In genomic region chr7:123370700-123371099, GRCm38 (mm10) we compare ENCODE assay signal across 8 mouse cellular contexts. TPM values are rescaled to one million over a fixed set of nuclear protein-coding genes. Genes with fewer than 3 reads are reported as not detected.
DNase-seq lines count a peak whose midpoint lies in the region; ATAC-seq and TF ChIP-seq lines count a peak whose summit lies in the region.

No protein-coding gene starts in this region.

- no peak for TF ChIP-seq CTCF in lung, adult 2 months (IDR thresholded peaks at IDR 0.05; ENCODE audit: insufficient read depth, low read length)
- TF ChIP-seq CTCF in intestine, postnatal 0 days (IDR thresholded peaks at IDR 0.05; ENCODE audit: low read depth): no peak

- ATAC-seq in embryonic facial prominence, embryonic 14.5 days (ENCODE audit: low read depth): no peak
- no peak for ATAC-seq in intestine, postnatal 0 days
- no peak for ATAC-seq in neural tube, embryonic 15.5 days (ENCODE audit: low FRiP score)

- H3K36me3 ChIP-seq in embryonic facial prominence, embryonic 14.5 days (ENCODE audit: control insufficient read depth, insufficient read depth, low read length): no peaks in the 10 kb centered on the region
- no peaks in the 10 kb centered on the region for H3K36me3 ChIP-seq in intestine, postnatal 0 days (ENCODE audit: control insufficient read depth, insufficient read depth)
- H3K36me3 ChIP-seq in neural tube, embryonic 15.5 days: no peaks in the 10 kb centered on the region

- TF ChIP-seq POLR2A in lung, adult 2 months (IDR thresholded peaks at IDR 0.05; ENCODE audit: borderline replicate concordance, extremely low read depth, low read depth, low read length): no peak

- intact Hi-C loops in left cerebral cortex, postnatal 25 days (cut with DNase I): no loop called here

- 58% methylated on average over 9 of the region's 9 CpGs for WGBS in lung, adult 2 months
- WGBS in embryonic facial prominence, embryonic 14.5 days: 49% methylated on average over 9 of the region's 9 CpGs
- 50% methylated on average over 9 of the region's 9 CpGs for WGBS in intestine, postnatal 0 days
- WGBS in neural tube, embryonic 15.5 days: 37% methylated on average over 9 of the region's 9 CpGs

- H3K4me3 ChIP-seq in lung, adult 2 months (replicated peaks; ENCODE audit: extremely low read depth, low read depth, low read length): peak overlapping the region; percentile 72
- H3K4me3 ChIP-seq in embryonic facial prominence, embryonic 14.5 days (ENCODE audit: low read depth, low read length): peak overlapping the region; percentile 85
- H3K4me3 ChIP-seq in intestine, postnatal 0 days (ENCODE audit: low read depth, low read length): peak overlapping the region; percentile 90
- peak overlapping the region; percentile 86 for H3K4me3 ChIP-seq in neural tube, embryonic 15.5 days (replicated peaks)

- no peak for DNase-seq in lung, adult 2 months
- no peak for DNase-seq in lung, postnatal 10 days
- DNase-seq in embryonic facial prominence, embryonic 14.5 days (ENCODE audit: low spot score): no peak
- no peak for DNase-seq in adrenal gland, adult 18-20 months (ENCODE audit: low spot score in 2 of 2)
- DNase-seq in left cerebral cortex, postnatal 25 days (ENCODE audit: low spot score in 2 of 2): no peak
- no peak for DNase-seq in right cerebral cortex, postnatal 25 days

- peak overlapping the region; percentile 86 for H3K4me2 ChIP-seq in embryonic facial prominence, embryonic 14.5 days (ENCODE audit: low read depth, low read length)
- peak overlapping the region; percentile 92 for H3K4me2 ChIP-seq in intestine, postnatal 0 days (replicated peaks; ENCODE audit: low read depth)
- H3K4me2 ChIP-seq in neural tube, embryonic 15.5 days: peak overlapping the region; percentile 87

- no peak overlapping the region for H3K27ac ChIP-seq in embryonic facial prominence, embryonic 14.5 days (replicated peaks; ENCODE audit: low read depth, low read length)
- H3K27ac ChIP-seq in intestine, postnatal 0 days (ENCODE audit: low read depth, low read length): peak overlapping the region; percentile 92
- peak overlapping the region; percentile 88 for H3K27ac ChIP-seq in neural tube, embryonic 15.5 days (replicated peaks)

- H3K9me3 ChIP-seq in embryonic facial prominence, embryonic 14.5 days (ENCODE audit: control insufficient read depth, low read length): no peaks in the 10 kb centered on the region
- no peaks in the 10 kb centered on the region for H3K9me3 ChIP-seq in intestine, postnatal 0 days (ENCODE audit: control insufficient read depth)
- H3K9me3 ChIP-seq in neural tube, embryonic 15.5 days (replicated peaks): no peaks in the 10 kb centered on the region

- no peaks in the 10 kb centered on the region for H3K27me3 ChIP-seq in embryonic facial prominence, embryonic 14.5 days (replicated peaks; ENCODE audit: control insufficient read depth, insufficient read depth, low read length)
- no peaks in the 10 kb centered on the region for H3K27me3 ChIP-seq in intestine, postnatal 0 days (replicated peaks; ENCODE audit: control insufficient read depth, insufficient read depth, low read length)
- H3K27me3 ChIP-seq in neural tube, embryonic 15.5 days (replicated peaks): no peaks in the 10 kb centered on the region

- peaks cover 20% of the 10 kb centered on the region for H3K4me1 ChIP-seq in lung, adult 2 months (ENCODE audit: control insufficient read depth, insufficient read depth, low read length)
- peaks cover 12% of the 10 kb centered on the region for H3K4me1 ChIP-seq in embryonic facial prominence, embryonic 14.5 days (ENCODE audit: control insufficient read depth, insufficient read depth, low read length)
- H3K4me1 ChIP-seq in intestine, postnatal 0 days (replicated peaks; ENCODE audit: control insufficient read depth, insufficient read depth, low read length): peaks cover 15% of the 10 kb centered on the region
- peaks cover 38% of the 10 kb centered on the region for H3K4me1 ChIP-seq in neural tube, embryonic 15.5 days

- H3K9ac ChIP-seq in embryonic facial prominence, embryonic 14.5 days (ENCODE audit: low read depth, low read length): peak overlapping the region; percentile 87
- peak overlapping the region; percentile 90 for H3K9ac ChIP-seq in intestine, postnatal 0 days (ENCODE audit: low read depth, low read length)
- H3K9ac ChIP-seq in neural tube, embryonic 15.5 days (replicated peaks): peak overlapping the region; percentile 81

RNA-seq across cellular contexts. Expression of gene Arhgap17, which starts 1.0 kb away (rescaled TPM):
- polyA plus RNA-seq in lung, adult 2 months (2012; rRNA removed): 28.5 and 35.3 TPM in 2 replicates
- polyA plus RNA-seq in embryonic facial prominence, embryonic 14.5 days (2014; fragmentation: Nextera tagmentation; extraction: Ambion mirVana): 24.4 and 24.6 TPM in 2 replicates
- 17.2 and 18.0 TPM in 2 replicates for polyA plus RNA-seq in intestine, postnatal 0 days (2015; fragmentation: Nextera tagmentation; extraction: Ambion mirVana)
- polyA plus RNA-seq in neural tube, embryonic 15.5 days (2015; fragmentation: Nextera tagmentation; extraction: Ambion mirVana): 8.7 and 12.8 TPM in 2 replicates
- 10 to 100 TPM; 35.6 to 51.9 TPM for total RNA-seq in adrenal gland, adult 18-20 months (2021)
- 10 to 100 TPM; 13.6 to 16.8 TPM for total RNA-seq in left cerebral cortex, postnatal 25 days (2021)

RNA-seq across cellular contexts. Expression of gene Lcmt1, which starts 1.1 kb away (rescaled TPM):
- 15.2 and 17.8 TPM in 2 replicates for polyA plus RNA-seq in lung, adult 2 months (2012; rRNA removed)
- polyA plus RNA-seq in embryonic facial prominence, embryonic 14.5 days (2014; fragmentation: Nextera tagmentation; extraction: Ambion mirVana): 40.1 and 45.6 TPM in 2 replicates
- 36.2 and 41.5 TPM in 2 replicates for polyA plus RNA-seq in intestine, postnatal 0 days (2015; fragmentation: Nextera tagmentation; extraction: Ambion mirVana)
- polyA plus RNA-seq in neural tube, embryonic 15.5 days (2015; fragmentation: Nextera tagmentation; extraction: Ambion mirVana): 94.8 and 104 TPM in 2 replicates
- total RNA-seq in adrenal gland, adult 18-20 months (2021): 10 to 100 TPM; 25.9 to 26.6 TPM
- 10 to 100 TPM; 85.3 to 87.8 TPM for total RNA-seq in left cerebral cortex, postnatal 25 days (2021)
